Mouse (Mus musculus): Measurements from ENCODE around the gene Ccdc24. TPM values are rescaled to one million over a fixed set of nuclear protein-coding genes. Genes with fewer than 3 reads are reported as not detected.

Ccdc24 gene
- polyA plus RNA-seq, 1 experiment: 2.1 TPM

- no peak for DNase-seq (ENCODE audit: extremely low spot score in 1 of 2, low spot score in 1 of 2)
These were observed 21.0 kb upstream of the Ccdc24 start for GRCm38 (mm10) chr4:117893376-117893775.

GRCm38 (mm10) chr4:117891738-117892161 is 19.4 kb upstream of the Ccdc24 start, which contains the start of gene Dph2:
TSS of gene Dph2 (minus strand) at chr4:117892032.
- peak; percentile 82 to 92 for DNase-seq (ENCODE audit: extremely low spot score in 1 of 2, low spot score in 1 of 2)

DNA sequence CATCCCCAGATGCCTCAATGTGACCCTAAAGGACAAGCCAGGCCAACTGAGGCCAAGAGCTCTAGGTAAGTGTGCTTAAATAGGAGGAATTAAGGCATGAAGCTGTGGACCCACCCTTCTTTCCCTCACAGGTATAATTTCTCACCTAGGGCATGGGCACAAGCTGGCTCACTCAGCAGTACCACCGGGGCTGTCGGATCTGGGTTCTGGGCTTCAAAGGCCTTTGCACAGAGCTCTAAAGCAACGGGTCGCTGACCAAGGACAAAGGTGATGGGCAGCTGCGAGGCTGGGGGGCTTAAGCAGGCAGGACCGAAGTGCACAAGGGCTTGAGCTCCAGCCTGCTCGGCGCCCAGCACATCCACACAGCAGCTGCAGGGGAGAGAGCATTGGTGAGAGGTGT is 18.4 kb upstream of the Ccdc24 start:
- no peak for DNase-seq (ENCODE audit: extremely low spot score in 1 of 2, low spot score in 1 of 2)

DNA sequence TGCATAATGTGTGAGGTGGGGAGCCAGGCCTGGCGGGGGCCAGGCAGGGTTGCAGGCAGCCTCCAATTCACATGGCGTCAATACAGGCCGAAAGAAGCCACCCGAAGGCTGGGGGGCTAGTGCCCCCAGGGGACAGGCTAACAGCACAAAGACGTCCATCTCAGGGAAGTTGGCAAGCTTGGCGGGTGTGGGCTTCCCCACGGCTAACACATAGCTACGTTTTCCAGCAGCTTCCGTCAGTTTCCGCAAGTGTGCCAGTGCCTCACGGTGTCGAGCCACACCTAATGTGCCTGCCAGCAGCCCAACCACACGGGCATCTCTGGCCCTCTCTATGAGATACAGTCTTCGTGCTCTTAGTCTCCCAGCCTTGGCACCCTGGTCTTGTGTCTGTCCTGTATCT is 17.7 kb upstream of the Ccdc24 start:
- no peak for DNase-seq (ENCODE audit: extremely low spot score in 1 of 2, low spot score in 1 of 2)

- DNase-seq (ENCODE audit: extremely low spot score in 1 of 2, low spot score in 1 of 2): no peak
These were observed 17.1 kb upstream of the Ccdc24 start for GRCm38 (mm10) chr4:117889471-117889870.

- DNase-seq (ENCODE audit: extremely low spot score in 1 of 2, low spot score in 1 of 2): no peak
These were observed 15.6 kb upstream of the Ccdc24 start for GRCm38 (mm10) chr4:117887920-117888319.

GRCm38 (mm10) chr4:117887133-117887532 is 14.8 kb upstream of the Ccdc24 start, which contains the start of gene Atp6v0b:
TSS of gene Atp6v0b (minus strand) at chr4:117887333.
- peak; percentile 91 to 96 for DNase-seq (ENCODE audit: extremely low spot score in 1 of 2, low spot score in 1 of 2)

GRCm38 (mm10) chr4:117886644-117887043 is 14.3 kb upstream of the Ccdc24 start:
- no peak for DNase-seq (ENCODE audit: extremely low spot score in 1 of 2, low spot score in 1 of 2)

DNA sequence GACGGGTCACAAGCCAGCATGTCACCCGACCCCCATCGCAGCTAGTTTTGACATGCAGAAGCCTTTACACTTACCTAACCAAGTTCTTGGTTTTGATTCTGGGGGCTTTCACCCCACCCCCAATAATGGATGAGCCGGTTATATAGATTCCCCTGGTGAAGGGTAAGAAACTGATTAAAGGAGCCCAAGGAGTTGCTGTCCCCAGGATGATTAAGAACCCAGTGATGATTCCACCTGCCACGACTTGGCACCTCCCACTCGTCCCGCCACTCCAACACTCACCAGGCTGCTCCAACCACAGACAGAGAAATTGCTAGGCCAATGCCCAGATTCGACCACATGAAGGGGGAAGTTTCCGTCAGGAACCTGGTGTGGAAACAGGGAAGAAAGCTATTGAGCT is 13.6 kb upstream of the Ccdc24 start:
- no peak for DNase-seq (ENCODE audit: extremely low spot score in 1 of 2, low spot score in 1 of 2)

- DNase-seq (ENCODE audit: extremely low spot score in 1 of 2, low spot score in 1 of 2): no peak
These were observed 12.7 kb upstream of the Ccdc24 start for GRCm38 (mm10) chr4:117885093-117885492.

DNA sequence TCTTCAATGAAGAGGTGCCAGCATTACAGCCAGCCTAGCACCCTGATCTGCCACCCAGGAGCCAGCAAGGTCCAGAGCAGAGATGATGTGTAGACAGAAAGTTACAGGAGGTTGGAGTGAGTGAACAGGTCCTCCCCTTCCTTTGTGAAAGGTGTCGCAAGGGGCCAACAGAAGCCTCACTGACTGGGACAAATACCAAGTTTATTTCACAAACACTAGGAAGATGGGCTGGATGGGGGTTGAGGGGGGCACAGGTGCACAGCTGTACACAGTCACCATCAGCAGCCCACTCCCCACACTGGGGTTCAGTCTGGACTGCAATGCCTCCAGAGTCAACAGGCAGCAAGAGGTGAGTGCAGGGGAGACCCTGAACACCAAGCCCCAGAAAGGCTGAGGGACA is 11.8 kb upstream of the Ccdc24 start:
- DNase-seq (ENCODE audit: extremely low spot score in 1 of 2, low spot score in 1 of 2): no peak

DNA sequence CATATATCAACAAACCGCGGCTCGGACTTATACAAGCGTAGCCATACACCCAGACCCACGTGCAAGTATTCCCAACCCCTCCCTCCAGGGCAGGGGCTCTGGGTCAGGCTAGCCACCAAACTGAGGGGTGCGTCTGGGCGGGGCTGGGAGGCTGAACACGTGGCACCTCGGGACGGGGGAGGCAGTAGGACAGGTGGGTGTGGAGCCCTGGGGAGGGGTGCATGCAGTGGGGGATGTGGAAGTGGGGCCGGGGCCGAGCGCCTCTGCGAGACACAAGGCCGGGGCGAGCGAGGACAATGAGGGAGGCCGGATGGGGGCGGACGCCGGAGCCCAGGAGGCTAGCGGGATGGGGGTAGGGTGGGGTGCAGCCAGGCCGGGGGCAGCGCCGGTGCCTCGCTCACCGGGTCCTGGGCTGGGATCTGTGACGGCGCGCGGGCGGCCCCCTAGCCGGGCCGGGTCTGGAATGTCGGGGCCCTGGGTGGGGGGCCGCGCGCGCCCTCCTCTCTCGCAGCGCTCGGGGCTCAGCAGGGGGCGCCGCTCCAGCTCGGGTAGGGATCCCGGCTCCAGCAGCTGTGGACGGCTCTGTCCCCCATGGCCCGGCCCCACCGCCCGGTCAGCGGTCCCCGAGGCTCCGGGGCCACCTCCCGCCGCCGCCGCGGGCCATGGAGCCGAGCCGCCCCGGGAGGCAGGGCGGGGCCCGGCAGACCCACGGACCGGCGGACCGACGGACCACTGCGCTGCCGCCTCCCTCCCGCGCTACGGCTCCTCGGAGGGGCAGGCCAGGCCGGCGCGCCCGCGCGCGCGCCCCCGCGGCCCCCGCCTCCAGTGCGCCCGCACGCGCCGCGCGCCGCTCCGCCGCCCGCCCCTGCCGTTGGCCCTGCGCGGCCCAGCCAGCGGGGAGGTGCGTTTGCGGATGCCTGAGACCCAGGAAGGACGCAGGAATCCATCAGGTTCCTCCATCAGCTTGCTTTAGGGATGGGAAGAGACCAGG is 10.6 kb upstream of the Ccdc24 start, which contains the start of gene B4galt2:
Gene B4galt2 (minus strand): TSS at position 787 of the 991 bp plus-strand sequence.
- peak in 1 of 2 experiments; percentile 59 for DNase-seq (ENCODE audit: extremely low spot score in 1 of 2, low spot score in 1 of 2)

DNA sequence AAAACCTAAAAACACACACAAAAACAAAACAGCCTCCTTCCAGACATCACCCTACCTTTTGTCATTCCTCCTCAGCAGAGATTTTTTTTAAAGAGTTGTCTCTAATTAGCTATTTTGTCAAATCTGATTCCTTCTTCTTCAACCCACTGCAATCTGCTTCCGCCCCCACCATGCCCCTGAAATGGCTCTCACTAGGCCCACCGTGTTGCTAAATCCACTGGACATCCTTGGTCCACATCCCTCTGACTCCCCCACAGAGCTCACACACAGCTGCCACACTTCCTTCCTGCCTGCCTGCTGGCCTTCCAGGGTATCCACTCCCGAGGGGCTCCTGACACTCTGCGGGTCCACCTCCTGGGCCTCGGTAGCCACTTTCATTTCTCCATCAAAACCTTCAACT is 6.3 kb upstream of the Ccdc24 start:
- no peak for DNase-seq (ENCODE audit: extremely low spot score in 1 of 2, low spot score in 1 of 2)

GRCm38 (mm10) chr4:117878301-117878700 is 5.9 kb upstream of the Ccdc24 start:
- DNase-seq (ENCODE audit: extremely low spot score in 1 of 2, low spot score in 1 of 2): no peak

GRCm38 (mm10) chr4:117873615-117874014 is 1.3 kb upstream of the Ccdc24 start:
- no peak for DNase-seq (ENCODE audit: extremely low spot score in 1 of 2, low spot score in 1 of 2)

- no peak for DNase-seq (ENCODE audit: extremely low spot score in 1 of 2, low spot score in 1 of 2)
These were observed 570 bp downstream of the Ccdc24 start for GRCm38 (mm10) chr4:117871787-117872186.

DNA sequence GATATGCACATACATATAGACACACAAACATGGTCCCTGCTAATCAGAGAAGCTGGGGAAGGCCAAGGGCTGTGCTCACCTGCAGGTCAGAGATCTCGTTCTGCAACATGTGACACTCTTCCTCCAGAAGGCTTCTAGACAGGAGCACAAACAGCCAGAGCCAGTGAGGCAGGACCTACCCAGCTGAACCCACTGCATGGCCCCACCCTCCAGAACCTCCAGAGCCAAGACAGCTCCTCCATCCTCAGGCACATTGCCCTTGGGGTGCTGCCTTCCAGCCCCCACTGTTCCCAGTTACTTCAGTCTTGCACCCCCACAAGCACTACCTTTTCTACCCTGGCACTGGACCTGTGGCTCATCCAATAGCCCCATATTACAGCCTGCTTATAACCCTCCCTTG is 1.9 kb downstream of the Ccdc24 start:
- no peak for DNase-seq (ENCODE audit: extremely low spot score in 1 of 2, low spot score in 1 of 2)

DNA sequence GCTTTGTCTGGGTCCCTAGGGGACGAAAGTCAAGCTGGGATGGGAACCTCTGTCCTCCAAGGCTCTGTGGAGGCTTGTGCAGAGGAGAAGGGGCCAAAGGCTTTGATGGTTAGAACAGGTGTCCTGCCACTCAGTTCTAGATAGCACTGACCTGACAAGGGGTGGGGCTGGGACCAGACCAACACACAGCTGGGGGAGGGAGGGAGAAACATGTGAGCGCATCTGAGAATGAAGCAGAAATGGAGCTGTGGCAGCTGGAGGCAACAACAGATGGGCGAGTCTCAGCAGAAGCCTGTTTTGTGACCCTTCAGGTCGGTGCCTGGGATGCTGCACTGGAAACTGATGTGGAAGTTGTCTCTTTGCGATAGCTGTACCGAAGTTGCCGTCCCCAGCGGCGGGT is 3.0 kb downstream of the Ccdc24 start:
- DNase-seq (ENCODE audit: extremely low spot score in 1 of 2, low spot score in 1 of 2): no peak

GRCm38 (mm10) chr4:117867823-117868222 is 4.5 kb downstream of the Ccdc24 start:
- peak in 1 of 2 experiments; percentile 70 for DNase-seq (ENCODE audit: extremely low spot score in 1 of 2, low spot score in 1 of 2)

- DNase-seq (ENCODE audit: extremely low spot score in 1 of 2, low spot score in 1 of 2): no peak
These were observed 5.4 kb downstream of the Ccdc24 start for GRCm38 (mm10) chr4:117867000-117867399.

- DNase-seq (ENCODE audit: extremely low spot score in 1 of 2, low spot score in 1 of 2): peak in 1 of 2 experiments; percentile 36
These were observed 6.3 kb downstream of the Ccdc24 start for GRCm38 (mm10) chr4:117866083-117866482.

GRCm38 (mm10) chr4:117862823-117863222 is 9.5 kb downstream of the Ccdc24 start:
- peak in 1 of 2 experiments; percentile 57 for DNase-seq (ENCODE audit: extremely low spot score in 1 of 2, low spot score in 1 of 2)
